Mouse (Mus musculus) ES-E14 (cell line): Measurements from ENCODE around the gene Tfap2b. TPM values are rescaled to one million over a fixed set of nuclear protein-coding genes. Genes with fewer than 3 reads are reported as not detected.

Source experiments
- DNase-seq: peaks from one replicate; pipeline ENCODE4 v3.0.0-alpha.2; 2013; ENCODE audit warnings: low read depth, low spot score
- H3K27ac ChIP-seq: 2 replicates; pipeline ENCODE4 v1.5.1; 2012; ENCODE audit warnings: low read depth, mild to moderate bottlenecking, low read length, moderate library complexity, mixed read lengths; ENCODE audit not compliant: poor library complexity, insufficient read depth, severe bottlenecking
- H3K36me3 ChIP-seq: 2 replicates; pipeline ENCODE4 v1.6.1; 2012; ENCODE audit warnings: mild to moderate bottlenecking, low read length, moderate library complexity, mixed read lengths; ENCODE audit not compliant: control insufficient read depth, poor library complexity, insufficient read depth, severe bottlenecking
- H3K4me1 ChIP-seq, 2 experiments: fragments of 150-350 bp in 1 of 2; sonication (generic) in 1 of 2; 2 replicates each; pipeline ENCODE4 v1.6.1; 2012; ENCODE audit warnings: low read length in 2 of 2, mild to moderate bottlenecking in 1 of 2, mixed read lengths in 1 of 2; ENCODE audit not compliant: control insufficient read depth in 2 of 2, insufficient read depth in 2 of 2, poor library complexity in 1 of 2
- H3K4me3 ChIP-seq, 2 experiments: fragments of 150-350 bp in 1 of 2; sonication (generic) in 1 of 2; 2 replicates each; pipeline ENCODE4 v1.5.1; 2012; ENCODE audit warnings: low read length in 2 of 2, low read depth in 1 of 2, mild to moderate bottlenecking in 1 of 2, mixed read lengths in 1 of 2; ENCODE audit not compliant: insufficient read depth in 1 of 2, poor library complexity in 1 of 2, severe bottlenecking in 1 of 2
- H3K9ac ChIP-seq: 2 replicates; pipeline ENCODE4 v1.6.1; 2012; ENCODE audit warnings: low read depth, mild to moderate bottlenecking, low read length, mixed read lengths; ENCODE audit not compliant: poor library complexity, insufficient read depth, severe bottlenecking
- H3K9me3 ChIP-seq: fragments of 150-350 bp; sonication (generic); 2 replicates; pipeline ENCODE4 v1.6.1; 2012; ENCODE audit warnings: low read depth, mild to moderate bottlenecking, low read length; ENCODE audit not compliant: control insufficient read depth, insufficient read depth
- CHD2 ChIP-seq: IDR thresholded peaks from 2 replicates; pipeline ENCODE4 v1.6.1; 2014; ENCODE audit warnings: mild to moderate bottlenecking, low read depth, low read length, inconsistent platforms
- HCFC1 ChIP-seq: IDR thresholded peaks from 2 replicates; pipeline ENCODE4 v1.6.1; 2012; ENCODE audit warnings: low read length, inconsistent platforms, borderline replicate concordance; ENCODE audit not compliant: insufficient read depth
- MAFK ChIP-seq: IDR thresholded peaks from 2 replicates; pipeline ENCODE4 v1.6.1; 2014; ENCODE audit warnings: mild to moderate bottlenecking, low read depth, low read length, inconsistent platforms; ENCODE audit not compliant: insufficient read depth
- ZC3H11A ChIP-seq: IDR thresholded peaks from 2 replicates; pipeline ENCODE4 v1.6.1; 2012; ENCODE audit warnings: low read depth, mild to moderate bottlenecking, inconsistent platforms, low read length, borderline replicate concordance
- ZNF384 ChIP-seq: IDR thresholded peaks from 2 replicates; pipeline ENCODE4 v1.6.1; 2012; ENCODE audit warnings: low read depth, low read length, inconsistent platforms
- in situ Hi-C, 2 experiments: fragments of 600-800 bp; cut with MboI; formaldehyde crosslinking; loops; one replicate each; pipeline ENCODE4 v1.15.1; 2025; ENCODE audit warnings: low sequenced_read_pairs in 2 of 2, inconsistent platforms in 1 of 2; ENCODE audit not compliant: unreplicated experiment in 2 of 2
- total RNA-seq: library from RNA; depleted of rRNA; stranded (reverse); fragments of 300-350 nt; gene quantifications from 2 replicates; pipeline ENCODE4 v1.2.3, GENCODE M21; 2012; rRNA removed

The Tfap2b gene
- total RNA-seq, result not detected in 2 replicates

DNA sequence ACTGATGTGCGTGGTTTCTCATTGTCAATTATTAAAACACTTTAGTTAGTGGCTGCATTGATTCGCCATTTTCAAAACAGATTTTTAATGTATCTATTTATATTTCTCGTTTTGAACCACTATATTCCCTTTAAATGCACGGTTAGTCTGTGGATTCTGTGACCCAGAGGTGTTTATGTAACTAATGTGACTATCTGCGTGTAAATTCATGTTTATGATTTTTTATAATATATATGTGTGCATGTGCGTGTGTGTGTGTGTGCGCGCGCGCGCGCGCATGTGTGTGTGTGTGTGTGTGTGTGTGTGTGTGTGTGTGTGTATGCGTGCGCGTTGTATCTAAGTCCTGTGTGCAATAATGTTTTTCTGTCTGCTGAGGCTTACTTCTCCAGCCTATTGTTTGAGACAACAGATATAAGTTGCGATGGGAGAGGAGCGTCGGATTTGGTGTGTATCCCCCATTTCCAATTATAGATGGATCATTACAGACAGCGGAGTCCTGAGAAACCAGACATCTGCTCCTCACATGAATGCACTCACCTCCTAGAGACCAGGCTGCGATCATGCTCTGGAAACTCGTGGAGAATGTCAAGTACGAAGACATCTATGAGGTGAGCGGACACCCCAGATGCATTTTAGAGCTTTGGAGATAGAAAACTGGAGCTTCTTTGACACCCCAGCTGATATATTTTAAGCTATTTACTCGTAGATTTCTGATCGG lies at the start of gene Tfap2b:
Gene Tfap2b (plus strand): TSS at position 274 of the 718 bp plus-strand sequence.
- DNase-seq, result no peak
- Histone ChIP-seq H3K4me1 (peaks cover 0 to 2% of the 10 kb centered on the region in 2 experiments; a peak in 1 of 4 replicates), H3K9ac (no peak within 1 kb of the TSS), H3K9me3 (no peaks in the 10 kb centered on the region), H3K4me3 (peak within 1 kb of the TSS in 1 of 2 experiments; percentile 22; a peak in 1 of 4 replicates), H3K36me3 (no peaks in the 10 kb centered on the region), H3K27ac (no peak within 1 kb of the TSS)
- TF ChIP-seq ZC3H11A, result no peak
- no peak for TF ChIP-seq CHD2
- TF ChIP-seq ZNF384, result no peak
- no peak for TF ChIP-seq HCFC1
- no peak for TF ChIP-seq MAFK
- in situ Hi-C loops, result no loop called here

DNA sequence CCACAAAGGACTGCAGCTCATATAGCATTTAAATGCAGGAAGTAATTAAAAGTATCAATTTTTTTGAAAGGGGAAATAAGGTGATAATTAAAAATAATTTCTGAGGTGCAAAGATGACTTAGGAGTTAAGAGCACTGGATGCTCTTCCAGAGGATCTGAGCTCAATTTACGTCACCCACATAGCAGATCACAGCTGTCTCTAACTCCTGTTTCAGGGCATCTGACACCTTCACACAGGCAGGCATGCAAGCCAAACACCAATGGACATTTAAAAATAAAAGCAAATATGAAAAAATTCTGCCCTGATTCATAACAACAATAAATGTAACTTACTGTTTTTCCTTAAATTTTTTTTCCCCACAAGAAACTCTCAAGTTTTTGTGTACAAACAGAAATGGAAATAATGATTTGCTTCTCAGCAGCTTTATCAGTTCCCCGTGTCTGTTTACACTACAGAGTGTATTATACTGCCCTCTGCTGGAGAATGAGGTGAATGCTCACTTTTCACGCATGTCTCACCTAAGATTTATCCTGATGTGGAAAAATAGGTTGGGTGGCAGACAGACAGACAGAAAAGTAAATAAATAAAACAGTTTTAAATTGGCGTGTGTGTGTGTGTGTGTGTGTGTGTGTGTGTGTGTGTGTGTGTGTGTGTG lies 29.8 kb upstream of the Tfap2b start:
- H3K4me1 ChIP-seq, result no peaks in the 10 kb centered on the region
- no peaks in the 10 kb centered on the region for H3K9me3 ChIP-seq
- in situ Hi-C loops, result loop anchor here in 1 of 2 experiments (25.0 kb wide), 1 partner anchor 817 kb away; no protein-coding TSS in a partner anchor
- no peak overlapping the region for H3K4me3 ChIP-seq
- no peak overlapping the region for H3K27ac ChIP-seq
- H3K9ac ChIP-seq, result no peak overlapping the region
- H3K36me3 ChIP-seq, result no peaks in the 10 kb centered on the region
- TF ChIP-seq ZC3H11A, result no peak
- no peak for TF ChIP-seq CHD2
- TF ChIP-seq MAFK, result no peak
- TF ChIP-seq ZNF384, result no peak
- TF ChIP-seq HCFC1, result no peak
- peak; percentile 36 for DNase-seq

DNA sequence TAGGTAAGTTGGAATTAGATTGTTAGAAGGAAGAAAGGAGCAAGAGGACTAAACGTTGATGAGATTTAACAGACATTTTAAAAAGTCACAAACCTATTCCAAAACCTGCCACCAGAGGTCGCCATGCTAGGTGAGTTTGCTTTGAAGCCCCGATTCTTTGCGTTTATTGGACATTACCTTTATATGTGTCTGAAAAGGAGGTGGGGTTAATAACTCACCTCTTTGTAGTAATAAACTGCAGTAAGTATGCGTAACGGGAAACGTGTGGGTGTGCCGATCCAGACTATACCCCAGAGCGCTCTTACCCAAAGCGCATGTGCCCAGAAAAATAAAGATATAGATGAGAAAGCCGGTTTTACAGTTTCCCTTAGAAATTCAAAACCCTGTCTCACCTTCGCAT lies 3.1 kb upstream of the Tfap2b start:
- peaks cover 0 to 2% of the 10 kb centered on the region in 2 experiments; a peak in 1 of 4 replicates for H3K4me1 ChIP-seq
- TF ChIP-seq ZC3H11A (no peak), ZNF384 (no peak), HCFC1 (no peak), CHD2 (no peak), MAFK (no peak)
- H3K9me3 ChIP-seq, result no peaks in the 10 kb centered on the region
- peak overlapping the region in 1 of 2 experiments; percentile 28; a peak in 1 of 4 replicates for H3K4me3 ChIP-seq
- no peaks in the 10 kb centered on the region for H3K36me3 ChIP-seq
- no peak overlapping the region for H3K9ac ChIP-seq
- no peak for DNase-seq
- in situ Hi-C loops, result no loop called here
- no peak overlapping the region for H3K27ac ChIP-seq

- no peak for DNase-seq
- Histone ChIP-seq H3K4me1 (peaks cover 0 to 2% of the 10 kb centered on the region in 2 experiments; a peak in 1 of 4 replicates), H3K36me3 (no peaks in the 10 kb centered on the region), H3K9ac (no peak overlapping the region), H3K27ac (no peak overlapping the region), H3K4me3 (no peak overlapping the region; a peak in 1 of 4 replicates), H3K9me3 (no peaks in the 10 kb centered on the region)
- in situ Hi-C loops, result no loop called here
- no peak for TF ChIP-seq CHD2
- no peak for TF ChIP-seq ZNF384
- TF ChIP-seq ZC3H11A, result 0 out of 2 replicates have a peak, but pooled peaks have one; percentile 32
- no peak for TF ChIP-seq MAFK
- no peak for TF ChIP-seq HCFC1
Measured at GRCm38 (mm10) chr1:19206194-19206593, 2.5 kb upstream of the Tfap2b start.
